Mouse (Mus musculus) liver, embryonic 14.5 days (tissue): Measurements from ENCODE around the gene Epb41l4b.

Source experiments
- CTCF ChIP-seq: IDR thresholded peaks from 2 replicates; pipeline ENCODE4 v1.5.1; 2016; ENCODE audit warnings: antibody characterized with exemption, low read depth, control low read depth
- EP300 ChIP-seq: IDR thresholded peaks from 2 replicates; pipeline ENCODE4 v1.6.1; 2016; ENCODE audit warnings: antibody characterized with exemption, low read depth

GRCm38 (mm10) chr4:57119976-57120375 lies 23.3 kb downstream of the Epb41l4b start:
- no peak for TF ChIP-seq CTCF
- no peak for TF ChIP-seq EP300
